Mouse (Mus musculus) heart, postnatal 10 days (tissue): ENCODE data around the gene Angptl8. TPM values are rescaled to one million over a fixed set of nuclear protein-coding genes. Genes with fewer than 3 reads are reported as not detected.
A peak's percentile ranks its signal among the peaks of the same experiment; 100 is the strongest.
"Not testable (repeated sequence)": the region's sequence is repeated elsewhere in the genome, so short reads cannot be mapped to it uniquely, and the experiment has no call there.

ENCODE experiments used
- DNase-seq, 2 experiments: peaks; one replicate each; pipeline ENCODE4 v3.0.0; 2021
- intact Hi-C: fragments of 180-260 bp; cut with DNase I; formaldehyde crosslinking; loops from one replicate; pipeline ENCODE4 v1.15.1; 2025
- total RNA-seq, 2 experiments: library from RNA; stranded (reverse); gene quantifications; 2 replicates each; pipeline ENCODE4 v1.2.3; 2021

The Angptl8 gene
- total RNA-seq, 2 experiments from 2014 or later = 0.31 TPM; not detected in 1

- intact Hi-C loops = no loop called here
These were observed 11.5 kb downstream of the Angptl8 start for GRCm38 (mm10) chr9:21846755-21847341.

GRCm38 (mm10) chr9:21847425-21847824 is 12.1 kb downstream of the Angptl8 start:
- intact Hi-C loops = no loop called here

More at GRCm38 (mm10) chr9:21846755-21847341, 11.5 kb downstream of the Angptl8 start:
- DNase-seq = peak; percentile 86

GRCm38 (mm10) chr9:21847926-21848325 is 12.6 kb downstream of the Angptl8 start:
- no peak for DNase-seq
- intact Hi-C loops = no loop called here

More at GRCm38 (mm10) chr9:21847425-21847824, 12.1 kb downstream of the Angptl8 start:
- DNase-seq = no peak

- no peak for DNase-seq
- intact Hi-C loops = no loop called here
These were observed 14.7 kb downstream of the Angptl8 start for GRCm38 (mm10) chr9:21849691-21850677.

- DNase-seq = peak in 1 of 2 experiments; percentile 28
- intact Hi-C loops = no loop called here
These were observed 15.8 kb downstream of the Angptl8 start for GRCm38 (mm10) chr9:21851084-21851483.

GRCm38 (mm10) chr9:21852128-21853091 is 17.1 kb downstream of the Angptl8 start, which contains the start of gene Dock6:
Dock6 (minus strand) TSS chr9:21852635.
- intact Hi-C loops = no loop called here
- peak; percentile 89 to 91 for DNase-seq

GRCm38 (mm10) chr9:21853961-21854360 is 18.7 kb downstream of the Angptl8 start:
- intact Hi-C loops = no loop called here
- DNase-seq = no peak

- intact Hi-C loops = no loop called here
- DNase-seq = no peak
These were observed 19.6 kb downstream of the Angptl8 start for GRCm38 (mm10) chr9:21854894-21855293.

GRCm38 (mm10) chr9:21857501-21857900 is 22.2 kb downstream of the Angptl8 start:
- DNase-seq = no peak
- intact Hi-C loops = no loop called here

GRCm38 (mm10) chr9:21858084-21858483 is 22.8 kb downstream of the Angptl8 start:
- intact Hi-C loops = no loop called here
- DNase-seq = peak; percentile 77 to 78

- DNase-seq = no peak
- intact Hi-C loops = no loop called here
These were observed 24.3 kb downstream of the Angptl8 start for GRCm38 (mm10) chr9:21859606-21860005.

- intact Hi-C loops = not testable (repeated sequence)
These were observed 25.0 kb downstream of the Angptl8 start for GRCm38 (mm10) chr9:21860349-21860748.

GRCm38 (mm10) chr9:21862181-21862580 is 26.9 kb downstream of the Angptl8 start:
- no peak for DNase-seq
- intact Hi-C loops = no loop called here

More at GRCm38 (mm10) chr9:21860349-21860748, 25.0 kb downstream of the Angptl8 start:
- DNase-seq = not testable (repeated sequence)

GRCm38 (mm10) chr9:21865673-21866398 is 30.5 kb downstream of the Angptl8 start:
- no peak for DNase-seq
- intact Hi-C loops = no loop called here

GRCm38 (mm10) chr9:21866641-21867040 is 31.3 kb downstream of the Angptl8 start:
- peak; percentile 49 to 56 for DNase-seq
- intact Hi-C loops = no loop called here

- intact Hi-C loops = no loop called here
- DNase-seq = peak in 1 of 2 experiments; percentile 1
These were observed 32.4 kb downstream of the Angptl8 start for GRCm38 (mm10) chr9:21867726-21868125.

GRCm38 (mm10) chr9:21869290-21869689 is 34.0 kb downstream of the Angptl8 start:
- peak; percentile 71 to 80 for DNase-seq
- intact Hi-C loops = not testable (repeated sequence)

GRCm38 (mm10) chr9:21870879-21871524 is 35.7 kb downstream of the Angptl8 start:
- intact Hi-C loops = loop anchor here (1.0 to 5.0 kb wide), 5 partner anchors 31 to 269 kb away; no protein-coding TSS in a partner anchor
- DNase-seq = peak; percentile 64 to 75

GRCm38 (mm10) chr9:21872204-21872603 is 36.9 kb downstream of the Angptl8 start:
- DNase-seq = no peak
- intact Hi-C loops = loop anchor here (5.0 kb wide), 1 partner anchor 85 kb away; no protein-coding TSS in a partner anchor
